Mouse (Mus musculus) hindbrain, embryonic 16.5 days (tissue): ENCODE measurements around the gene Kxd1. TPM values are rescaled to one million over a fixed set of nuclear protein-coding genes. Genes with fewer than 3 reads are reported as not detected.

Source experiments
- ATAC-seq: fragments of 200-750 bp; cut with Nextera tagmentation; 2 replicates; pipeline ENCODE4 v1.8.0; 2017; ENCODE audit warnings: moderate TSS enrichment, moderate library complexity
- H3K27ac ChIP-seq: fragments of 300-500 bp; sonication (generic); 2 replicates; pipeline ENCODE4 v1.5.1; 2014; ENCODE audit warnings: low read depth, mild to moderate bottlenecking, control low read depth, low read length, moderate library complexity
- H3K27me3 ChIP-seq: fragments of 300-500 bp; sonication (generic); replicated peaks from 2 replicates; pipeline ENCODE4 v1.6.1; 2014; ENCODE audit warnings: low read length; ENCODE audit not compliant: control insufficient read depth, insufficient read depth
- H3K36me3 ChIP-seq: fragments of 300-500 bp; sonication (generic); 2 replicates; pipeline ENCODE4 v1.6.1; 2014; ENCODE audit warnings: mild to moderate bottlenecking, low read length, moderate library complexity, mixed read lengths; ENCODE audit not compliant: control insufficient read depth, insufficient read depth
- H3K4me1 ChIP-seq: fragments of 300-500 bp; sonication (generic); 2 replicates; pipeline ENCODE4 v1.6.1; 2014; ENCODE audit warnings: low read depth, low read length; ENCODE audit not compliant: control insufficient read depth, insufficient read depth
- H3K4me2 ChIP-seq: fragments of 300-500 bp; sonication (generic); 2 replicates; pipeline ENCODE4 v1.6.1; 2014; ENCODE audit warnings: mild to moderate bottlenecking, low read length, control low read depth, moderate library complexity
- H3K4me3 ChIP-seq: fragments of 300-500 bp; sonication (generic); 2 replicates; pipeline ENCODE4 v1.5.1; 2014; ENCODE audit warnings: mild to moderate bottlenecking, low read length, control low read depth, moderate library complexity
- H3K9ac ChIP-seq: fragments of 300-500 bp; sonication (generic); 2 replicates; pipeline ENCODE4 v1.6.1; 2014; ENCODE audit warnings: low read depth, mild to moderate bottlenecking, control low read depth, low read length, moderate library complexity
- H3K9me3 ChIP-seq: fragments of 300-500 bp; sonication (generic); 2 replicates; pipeline ENCODE4 v1.6.1; 2014; ENCODE audit warnings: mild to moderate bottlenecking, low read length, moderate library complexity; ENCODE audit not compliant: control insufficient read depth
- WGBS: fragments of 180-500 bp; shearing (Covaris S2); extraction: QIAGEN DNeasy Blood & Tissue Kit; methylation state at CpG from one replicate; pipeline ENCODE4 v1.1.7; 2014; 5-methylcytosine and 5-hydroxymethylcytosine counted together
- polyA plus RNA-seq: library from polyadenylated mRNA; unstranded; fragments of >200 nt; fragmentation: Nextera tagmentation; extraction: Ambion mirVana; gene quantifications from 2 replicates; pipeline ENCODE4 v1.2.1, GENCODE M21; 2015

The Kxd1 gene
- polyA plus RNA-seq, 1 experiment from 2014 or later = 45.2 TPM

- Histone ChIP-seq H3K9me3 (no peaks in the 10 kb centered on the region), H3K27me3 (no peaks in the 10 kb centered on the region), H3K36me3 (peaks cover 3% of the 10 kb centered on the region; the same call in 1 of the 2 replicates), H3K27ac (no peak overlapping the region), H3K4me2 (no peak overlapping the region), H3K4me1 (no peaks in the 10 kb centered on the region), H3K4me3 (no peak overlapping the region), H3K9ac (no peak overlapping the region)
- 92% methylated on average over 8 of the region's 8 CpGs for WGBS
- no peak for ATAC-seq
Measured at GRCm38 (mm10) chr8:70462516-70462813, 65.3 kb downstream of the Kxd1 start.

DNA sequence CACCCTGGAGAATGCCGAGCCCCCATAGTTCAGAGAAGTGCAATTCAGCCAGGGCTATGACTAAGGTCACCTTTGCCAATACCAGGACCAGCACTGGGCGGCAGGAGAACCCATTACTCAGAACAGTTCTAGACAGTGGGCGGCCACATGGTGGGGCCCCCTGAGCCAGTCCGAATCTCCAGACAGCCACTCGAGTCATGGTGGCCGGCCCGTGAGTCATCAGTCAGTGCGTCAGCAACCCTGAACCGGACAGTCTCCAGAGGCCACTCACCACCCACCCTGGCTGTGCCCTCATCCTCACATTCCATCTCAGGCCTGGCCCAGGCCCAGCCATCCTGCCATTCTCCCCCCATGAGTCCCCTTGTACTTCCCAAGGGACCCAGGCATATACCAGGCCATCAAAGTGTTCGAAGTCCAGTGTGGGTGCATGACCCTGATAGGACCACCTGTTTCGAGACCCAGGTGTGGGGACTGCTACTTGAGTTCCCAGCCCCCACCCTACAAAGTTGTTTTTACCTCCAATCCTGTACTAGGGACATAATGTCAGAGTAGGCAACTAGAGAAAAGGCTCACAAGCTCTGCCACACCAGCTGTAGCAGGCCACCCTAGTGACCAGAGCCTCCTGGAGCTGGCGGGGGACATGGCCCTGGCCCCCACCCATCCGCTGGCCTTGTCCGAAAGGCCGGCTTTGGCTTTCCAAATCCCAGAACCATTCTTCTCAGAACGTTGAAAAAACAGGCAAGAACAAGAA, 65.8 kb downstream of the Kxd1 start:
- no peaks in the 10 kb centered on the region for H3K4me1 ChIP-seq
- H3K9ac ChIP-seq = no peak overlapping the region
- no peak overlapping the region for H3K4me2 ChIP-seq
- no peak overlapping the region for H3K4me3 ChIP-seq
- ATAC-seq = no peak
- WGBS = 89% methylated on average over 16 of the region's 16 CpGs
- no peaks in the 10 kb centered on the region for H3K27me3 ChIP-seq
- no peaks in the 10 kb centered on the region for H3K9me3 ChIP-seq
- peaks cover 3% of the 10 kb centered on the region; the same call in 1 of the 2 replicates for H3K36me3 ChIP-seq
- no peak overlapping the region for H3K27ac ChIP-seq

GRCm38 (mm10) chr8:70460606-70461005, 67.2 kb downstream of the Kxd1 start:
- 72% methylated on average over 9 of the region's 9 CpGs for WGBS

GRCm38 (mm10) chr8:70460199-70460598, 67.6 kb downstream of the Kxd1 start:
- H3K4me1 ChIP-seq = no peaks in the 10 kb centered on the region
- H3K27ac ChIP-seq = no peak overlapping the region
- no peak overlapping the region for H3K9ac ChIP-seq
- H3K9me3 ChIP-seq = no peaks in the 10 kb centered on the region
- no peak overlapping the region for H3K4me3 ChIP-seq
- no peaks in the 10 kb centered on the region for H3K36me3 ChIP-seq
- no peaks in the 10 kb centered on the region for H3K27me3 ChIP-seq
- no peak overlapping the region for H3K4me2 ChIP-seq
- 92% methylated on average over 5 of the region's 5 CpGs for WGBS
- no peak for ATAC-seq

More at GRCm38 (mm10) chr8:70460606-70461005, 67.2 kb downstream of the Kxd1 start:
- no peak for ATAC-seq
- H3K36me3 ChIP-seq = no peaks in the 10 kb centered on the region
- no peaks in the 10 kb centered on the region for H3K9me3 ChIP-seq
- no peaks in the 10 kb centered on the region for H3K4me1 ChIP-seq
- no peak overlapping the region for H3K4me2 ChIP-seq
- H3K9ac ChIP-seq = no peak overlapping the region
- H3K27ac ChIP-seq = no peak overlapping the region
- H3K4me3 ChIP-seq = no peak overlapping the region
- no peaks in the 10 kb centered on the region for H3K27me3 ChIP-seq

GRCm38 (mm10) chr8:70459636-70460035, 68.1 kb downstream of the Kxd1 start:
- WGBS = 93% methylated on average over 2 of the region's 2 CpGs
- no peak for ATAC-seq
- H3K4me1 ChIP-seq = no peaks in the 10 kb centered on the region
- H3K36me3 ChIP-seq = no peaks in the 10 kb centered on the region
- H3K27ac ChIP-seq = no peak overlapping the region
- H3K4me2 ChIP-seq = no peak overlapping the region
- H3K9ac ChIP-seq = no peak overlapping the region
- no peaks in the 10 kb centered on the region for H3K27me3 ChIP-seq
- H3K9me3 ChIP-seq = no peaks in the 10 kb centered on the region
- no peak overlapping the region for H3K4me3 ChIP-seq

GRCm38 (mm10) chr8:70458462-70458861, 69.3 kb downstream of the Kxd1 start:
- H3K4me3 ChIP-seq = no peak overlapping the region
- H3K27me3 ChIP-seq = no peaks in the 10 kb centered on the region
- H3K9ac ChIP-seq = no peak overlapping the region
- H3K36me3 ChIP-seq = no peaks in the 10 kb centered on the region
- no peaks in the 10 kb centered on the region for H3K4me1 ChIP-seq
- no peak overlapping the region for H3K4me2 ChIP-seq
- H3K9me3 ChIP-seq = no peaks in the 10 kb centered on the region
- ATAC-seq = no peak
- H3K27ac ChIP-seq = no peak overlapping the region
- WGBS = 94% methylated on average over 3 of the region's 3 CpGs

Other genes with a start within 250 kb of the Kxd1 start
- 24.4 and 24.7 TPM in 2 replicates for gene Homer3, start 245.1 kb downstream of the Kxd1 start, polyA plus RNA-seq
- gene Ddx49, start 225.5 kb downstream of the Kxd1 start, polyA plus RNA-seq = 42.0 and 42.8 TPM in 2 replicates
- 284 and 297 TPM in 2 replicates for gene Cope, start 225.4 kb downstream of the Kxd1 start, polyA plus RNA-seq
- 40.0 and 44.3 TPM in 2 replicates for gene Cers1, start 212.2 kb downstream of the Kxd1 start, polyA plus RNA-seq
- 8.7 and 9.5 TPM in 2 replicates for gene Gdf1, start 198.1 kb downstream of the Kxd1 start, polyA plus RNA-seq
- gene Upf1, start 174.7 kb downstream of the Kxd1 start, polyA plus RNA-seq = 7.4 and 10.1 TPM in 2 replicates
- 0.58 and 2.8 TPM in 2 replicates for gene Comp, start 154.4 kb downstream of the Kxd1 start, polyA plus RNA-seq
- 45.9 and 55.1 TPM in 2 replicates for gene Crtc1, start 88.4 kb downstream of the Kxd1 start, polyA plus RNA-seq
- gene Klhl26, start 51.0 kb downstream of the Kxd1 start, polyA plus RNA-seq = 36.1 and 37.5 TPM in 2 replicates
- 164 and 190 TPM in 2 replicates for gene Tmem59l, start 40.6 kb downstream of the Kxd1 start, polyA plus RNA-seq
- 9.3 and 15.5 TPM in 2 replicates for gene Crlf1, start 34.8 kb downstream of the Kxd1 start, polyA plus RNA-seq
- 173 and 192 TPM in 2 replicates for gene Rex1bd, start 21.2 kb downstream of the Kxd1 start, polyA plus RNA-seq
- 576 and 598 TPM in 2 replicates for gene Uba52, start 17.2 kb downstream of the Kxd1 start, polyA plus RNA-seq
- gene Fkbp8, start 232 bp downstream of the Kxd1 start, polyA plus RNA-seq = 429 and 441 TPM in 2 replicates
- 14.9 and 19.2 TPM in 2 replicates for gene Ell, start 11.5 kb upstream of the Kxd1 start, polyA plus RNA-seq
- 150 and 164 TPM in 2 replicates for gene Isyna1, start 66.4 kb upstream of the Kxd1 start, polyA plus RNA-seq
- gene Ssbp4, start 80.9 kb upstream of the Kxd1 start, polyA plus RNA-seq = 148 and 157 TPM in 2 replicates
- gene Lrrc25, start 88.2 kb upstream of the Kxd1 start, polyA plus RNA-seq = 1.1 and 1.6 TPM in 2 replicates
- gene Gdf15, start 104.5 kb upstream of the Kxd1 start, polyA plus RNA-seq = 0.11 and 0.48 TPM in 2 replicates
- 78.3 and 87.6 TPM in 2 replicates for gene Pgpep1, start 132.4 kb upstream of the Kxd1 start, polyA plus RNA-seq
- gene Lsm4, start 145.3 kb upstream of the Kxd1 start, polyA plus RNA-seq = 168 and 169 TPM in 2 replicates
- gene Jund, start 171.0 kb upstream of the Kxd1 start, polyA plus RNA-seq = 60.0 and 69.0 TPM in 2 replicates
- 0.10 TPM in 1 of 2 replicates, not detected in the other for gene Iqcn, start 175.5 kb upstream of the Kxd1 start, polyA plus RNA-seq
- 0.19 TPM in 1 of 2 replicates, not detected in the other for gene Gm3336, start 190.6 kb upstream of the Kxd1 start, polyA plus RNA-seq
- 0.19 and 0.42 TPM in 2 replicates for gene Pde4c, start 195.8 kb upstream of the Kxd1 start, polyA plus RNA-seq
- gene Rab3a, start 226.7 kb upstream of the Kxd1 start, polyA plus RNA-seq = 622 and 635 TPM in 2 replicates
- gene Mpv17l2, start 233.0 kb upstream of the Kxd1 start, polyA plus RNA-seq = 48.6 and 49.9 TPM in 2 replicates
- gene Pik3r2, start 248.8 kb upstream of the Kxd1 start, polyA plus RNA-seq = 115 and 118 TPM in 2 replicates